Mouse (Mus musculus) heart, adult 2 months (tissue): ENCODE results near the gene Slc35e4. TPM values are rescaled to one million over a fixed set of nuclear protein-coding genes. Genes with fewer than 3 reads are reported as not detected.
"Not testable (repeated sequence)": the region's sequence is repeated elsewhere in the genome, so short reads cannot be mapped to it uniquely, and the experiment has no call there.

Experiments used
- DNase-seq, 2 experiments: peaks; one replicate each; pipeline ENCODE4 v3.0.0; 2021
- H3K27ac ChIP-seq: fragments of 200-600 bp; 2 replicates; pipeline ENCODE4 v1.8.1; 2022
- H3K27me3 ChIP-seq: fragments of 200-500 bp; 2 replicates; pipeline ENCODE4 v1.6.1; 2012; ENCODE audit warnings: mild to moderate bottlenecking, low read length, inconsistent platforms, mixed read lengths; ENCODE audit not compliant: control insufficient read depth, insufficient read depth
- H3K36me3 ChIP-seq: fragments of 200-500 bp; 2 replicates; pipeline ENCODE4 v1.6.1; 2012; ENCODE audit warnings: low read length, inconsistent platforms; ENCODE audit not compliant: control insufficient read depth, insufficient read depth
- H3K4me1 ChIP-seq: fragments of 200-500 bp; 2 replicates; pipeline ENCODE4 v1.6.1; 2011; ENCODE audit warnings: low read length; ENCODE audit not compliant: control insufficient read depth, insufficient read depth
- H3K4me3 ChIP-seq: fragments of 200-600 bp; 2 replicates; pipeline ENCODE4 v1.8.1; 2022
- H3K79me2 ChIP-seq: fragments of 200-500 bp; replicated peaks from 2 replicates; pipeline ENCODE4 v1.6.1; 2012; ENCODE audit warnings: mild to moderate bottlenecking, inconsistent platforms, low read length, moderate library complexity, mixed read lengths; ENCODE audit not compliant: control insufficient read depth, insufficient read depth
- H3K9ac ChIP-seq: fragments of 200-500 bp; 2 replicates; pipeline ENCODE4 v1.6.1; 2012; ENCODE audit warnings: low read depth, mild to moderate bottlenecking, control low read depth, inconsistent platforms, low read length, mixed read lengths
- CTCF ChIP-seq: fragments of 200-600 bp; IDR thresholded peaks from 2 replicates; pipeline ENCODE4 v1.8.1; 2022; ENCODE audit warnings: antibody characterized with exemption, mild to moderate bottlenecking, moderate library complexity
- EP300 ChIP-seq: fragments of 200-500 bp; IDR thresholded peaks from 2 replicates; pipeline ENCODE4 v1.6.1; 2011; ENCODE audit warnings: low read depth, low read length, control low read depth; ENCODE audit not compliant: insufficient read depth
- POLR2A ChIP-seq: fragments of 200-500 bp; IDR thresholded peaks from 2 replicates; pipeline ENCODE4 v1.6.1; 2011; ENCODE audit warnings: mild to moderate bottlenecking, low read depth, low read length, control low read depth; ENCODE audit not compliant: insufficient read depth
- WGBS: fragments of 180-500 bp; shearing (Covaris S2); methylation state at CpG from one replicate; pipeline ENCODE4 v1.1.7; 2018; 5-methylcytosine and 5-hydroxymethylcytosine counted together
- intact Hi-C: fragments of 180-260 bp; cut with DNase I; formaldehyde crosslinking; loops from one replicate; pipeline ENCODE4 v1.15.1; 2025
- polyA plus RNA-seq: library from polyadenylated mRNA; depleted of rRNA; stranded (reverse); fragments of >200 nt; gene quantifications from 2 replicates; pipeline ENCODE4 v1.2.3, GENCODE M21; 2012
- total RNA-seq, 2 experiments: library from RNA; stranded (reverse); gene quantifications; 2 replicates each; pipeline ENCODE4 v1.2.3; 2021

Slc35e4 gene
- total and polyA plus RNA-seq, 3 experiments = 3.9 to 6.9 (median 6.3) TPM

- peak overlapping the region; percentile 66 for H3K9ac ChIP-seq
- peaks cover 17% of the 10 kb centered on the region for H3K4me1 ChIP-seq
- no peaks in the 10 kb centered on the region for H3K27me3 ChIP-seq
- peaks cover 3% of the 10 kb centered on the region for H3K79me2 ChIP-seq
- 37% methylated on average over 19 of the region's 19 CpGs for WGBS
- H3K4me3 ChIP-seq = peak overlapping the region; percentile 70
- intact Hi-C loops = loop anchor here (2.0 to 10.0 kb wide), 4 partner anchors 17 to 710 kb away; partner anchors contain the start of genes 4921536K21Rik, Dusp18, Eif4enif1 and Pes1
- TF ChIP-seq EP300 = no peak
- no peak for TF ChIP-seq CTCF
- no peak for TF ChIP-seq POLR2A
- peak; percentile 30 to 44 for DNase-seq
- no peaks in the 10 kb centered on the region for H3K36me3 ChIP-seq
- peak overlapping the region; percentile 77; the same call in 1 of the 2 replicates for H3K27ac ChIP-seq
Measured at GRCm38 (mm10) chr11:3912100-3912874, 2.2 kb downstream of the Slc35e4 start.

- not testable (repeated sequence) for H3K9ac ChIP-seq, H3K27me3 ChIP-seq, DNase-seq, H3K36me3 ChIP-seq, H3K4me3 ChIP-seq, H3K79me2 ChIP-seq
- peaks cover 17% of the 10 kb centered on the region for H3K4me1 ChIP-seq
- WGBS = 79% methylated on average over 6 of the region's 6 CpGs
- intact Hi-C loops = loop anchor here (5.0 to 10.0 kb wide), 3 partner anchors 51 to 709 kb away; partner anchors contain the start of genes Eif4enif1 and Pes1
- H3K27ac ChIP-seq = peak overlapping the region; percentile 8; the same call in 1 of the 2 replicates
Measured at GRCm38 (mm10) chr11:3911440-3911839, 3.0 kb downstream of the Slc35e4 start.

GRCm38 (mm10) chr11:3910513-3911310 lies 3.8 kb downstream of the Slc35e4 start:
- H3K9ac ChIP-seq = no peak overlapping the region
- WGBS = 47% methylated on average over 5 of the region's 5 CpGs
- H3K27ac ChIP-seq = peak overlapping the region; percentile 8; the same call in 1 of the 2 replicates
- peaks cover 3% of the 10 kb centered on the region for H3K79me2 ChIP-seq
- H3K36me3 ChIP-seq = no peaks in the 10 kb centered on the region
- TF ChIP-seq CTCF (peak; percentile 24; the same call in 1 of the 2 replicates), EP300 (no peak)
- peak in 1 of 2 experiments; percentile 21 for DNase-seq
- intact Hi-C loops = loop anchor here (5.0 to 10.0 kb wide), 3 partner anchors 52 to 708 kb away; partner anchors contain the start of genes Eif4enif1 and Pes1
- no peaks in the 10 kb centered on the region for H3K27me3 ChIP-seq
- H3K4me1 ChIP-seq = peaks cover 17% of the 10 kb centered on the region
- H3K4me3 ChIP-seq = no peak overlapping the region

GRCm38 (mm10) chr11:3909236-3909635 lies 5.2 kb downstream of the Slc35e4 start:
- 74% methylated on average over 4 of the region's 4 CpGs for WGBS
- H3K9ac ChIP-seq = no peak overlapping the region
- no peaks in the 10 kb centered on the region for H3K27me3 ChIP-seq
- H3K36me3 ChIP-seq = no peaks in the 10 kb centered on the region
- no peak for TF ChIP-seq CTCF
- TF ChIP-seq EP300 = no peak
- TF ChIP-seq POLR2A = no peak
- intact Hi-C loops = no loop called here
- H3K27ac ChIP-seq = no peak overlapping the region
- peaks cover 3% of the 10 kb centered on the region for H3K79me2 ChIP-seq
- H3K4me1 ChIP-seq = peaks cover 16% of the 10 kb centered on the region
- no peak overlapping the region for H3K4me3 ChIP-seq
- no peak for DNase-seq

GRCm38 (mm10) chr11:3905446-3905845 lies 9.0 kb downstream of the Slc35e4 start:
- intact Hi-C loops = no loop called here
- TF ChIP-seq POLR2A = no peak
- TF ChIP-seq EP300 = no peak
- no peak for TF ChIP-seq CTCF
- no peak for DNase-seq
- H3K4me1 ChIP-seq = peaks cover 5% of the 10 kb centered on the region
- H3K27ac ChIP-seq = no peak overlapping the region
- H3K27me3 ChIP-seq = no peaks in the 10 kb centered on the region
- no peak overlapping the region for H3K9ac ChIP-seq
- H3K4me3 ChIP-seq = no peak overlapping the region
- no peaks in the 10 kb centered on the region; the same call in none of the 2 replicates for H3K79me2 ChIP-seq
- 81% methylated on average over 1 of the region's 1 CpGs for WGBS
- no peaks in the 10 kb centered on the region for H3K36me3 ChIP-seq

- TF ChIP-seq EP300 = no peak
- no peak for TF ChIP-seq POLR2A
- no peak for TF ChIP-seq CTCF
- intact Hi-C loops = no loop called here
- Histone ChIP-seq H3K9ac (no peak overlapping the region), H3K4me3 (no peak overlapping the region), H3K27me3 (no peaks in the 10 kb centered on the region), H3K79me2 (no peaks in the 10 kb centered on the region; the same call in 1 of the 2 replicates), H3K27ac (no peak overlapping the region), H3K4me1 (peaks cover 1% of the 10 kb centered on the region; the same call in 1 of the 2 replicates), H3K36me3 (no peaks in the 10 kb centered on the region)
- 86% methylated on average over 6 of the region's 6 CpGs for WGBS
- DNase-seq = no peak
Measured at GRCm38 (mm10) chr11:3904673-3905072, 9.8 kb downstream of the Slc35e4 start.
